Mouse (Mus musculus): ENCODE results near the gene Eif4g3. TPM values are rescaled to one million over a fixed set of nuclear protein-coding genes. Genes with fewer than 3 reads are reported as not detected.

Gene Eif4g3
- polyA plus RNA-seq, 1 experiment from 2014 or later = 27.7 TPM

DNA sequence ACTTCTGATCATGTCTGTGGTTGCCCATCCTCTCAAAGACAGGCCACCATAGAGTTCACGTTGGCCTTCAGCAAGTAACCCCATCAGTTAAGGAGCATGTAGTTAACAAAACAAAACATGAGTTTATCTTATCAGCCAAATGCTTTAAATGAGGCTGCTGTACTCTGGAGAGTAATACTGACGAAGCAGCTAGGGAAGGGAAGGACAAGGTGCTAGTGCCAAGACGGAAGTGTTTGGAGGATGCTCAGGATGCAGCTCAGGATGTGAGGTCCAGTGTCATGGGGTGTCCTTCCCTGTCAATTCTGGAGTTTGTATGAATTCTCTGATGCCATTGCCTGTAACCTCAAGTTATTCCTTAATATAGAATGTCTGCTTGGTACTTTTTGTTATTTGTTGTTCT lies 75.0 kb downstream of the Eif4g3 start:
- Histone ChIP-seq H3K4me2 (no peak overlapping the region), H3K4me1 (peaks cover 11% of the 10 kb centered on the region), H3K27me3 (replicated peaks) (no peaks in the 10 kb centered on the region), H3K4me3 (replicated peaks) (no peak overlapping the region), H3K9me3 (no peaks in the 10 kb centered on the region), H3K36me3 (0 out of 2 replicates have a peak, but pooled peaks cover 4% of the 10 kb centered on the region), H3K27ac (no peak overlapping the region), H3K9ac (no peak overlapping the region)
- ATAC-seq (ENCODE audit: insufficient read depth, low FRiP score, low read depth) = no peak
- 61% methylated on average over 3 of the region's 3 CpGs for WGBS

GRCm38 (mm10) chr4:138068598-138068997 lies 75.8 kb downstream of the Eif4g3 start:
- WGBS = 50% methylated on average over 2 of the region's 2 CpGs
- no peak for ATAC-seq (ENCODE audit: insufficient read depth, low FRiP score, low read depth)

DNA sequence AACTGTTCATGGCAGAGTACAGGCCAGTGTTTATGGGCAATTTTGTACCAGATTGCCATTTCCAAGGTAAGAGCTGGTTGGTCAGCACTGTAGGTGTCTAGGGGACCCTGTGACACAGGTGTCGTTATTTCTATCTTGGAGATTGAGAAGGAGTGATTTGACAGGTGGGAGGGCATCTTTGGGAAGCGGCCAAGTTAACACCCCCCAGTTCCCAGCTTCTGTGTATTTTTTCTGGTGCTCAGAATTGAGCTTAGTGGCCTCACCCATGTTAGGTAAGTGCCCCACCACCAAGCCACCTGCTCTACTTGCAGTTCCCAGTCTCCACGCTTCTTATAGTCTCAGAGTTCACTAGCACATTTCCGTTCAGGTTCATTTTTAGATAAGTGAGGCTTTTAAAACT lies 76.5 kb downstream of the Eif4g3 start:
- WGBS = 80% methylated on average over 4 of the region's 4 CpGs
- H3K4me2 ChIP-seq = no peak overlapping the region
- H3K4me1 ChIP-seq = peaks cover 11% of the 10 kb centered on the region
- H3K27ac ChIP-seq = 0 out of 2 replicates have a peak overlapping the region, but pooled peaks have one; percentile 11
- no peak overlapping the region for H3K4me3 ChIP-seq (replicated peaks)
- H3K9me3 ChIP-seq = no peaks in the 10 kb centered on the region
- ATAC-seq (ENCODE audit: insufficient read depth, low FRiP score, low read depth) = no peak
- H3K36me3 ChIP-seq = no peaks in the 10 kb centered on the region
- H3K9ac ChIP-seq = no peak overlapping the region
- H3K27me3 ChIP-seq (replicated peaks) = no peaks in the 10 kb centered on the region

More at GRCm38 (mm10) chr4:138068598-138068997, 75.8 kb downstream of the Eif4g3 start:
- no peaks in the 10 kb centered on the region for H3K27me3 ChIP-seq (replicated peaks)
- no peaks in the 10 kb centered on the region for H3K9me3 ChIP-seq
- H3K4me1 ChIP-seq = peaks cover 11% of the 10 kb centered on the region
- H3K36me3 ChIP-seq = 0 out of 2 replicates have a peak, but pooled peaks cover 1% of the 10 kb centered on the region
- no peak overlapping the region for H3K4me2 ChIP-seq
- H3K4me3 ChIP-seq (replicated peaks) = no peak overlapping the region
- no peak overlapping the region for H3K9ac ChIP-seq
- H3K27ac ChIP-seq = peak overlapping the region; percentile 26; the same call in 1 of the 2 replicates

DNA sequence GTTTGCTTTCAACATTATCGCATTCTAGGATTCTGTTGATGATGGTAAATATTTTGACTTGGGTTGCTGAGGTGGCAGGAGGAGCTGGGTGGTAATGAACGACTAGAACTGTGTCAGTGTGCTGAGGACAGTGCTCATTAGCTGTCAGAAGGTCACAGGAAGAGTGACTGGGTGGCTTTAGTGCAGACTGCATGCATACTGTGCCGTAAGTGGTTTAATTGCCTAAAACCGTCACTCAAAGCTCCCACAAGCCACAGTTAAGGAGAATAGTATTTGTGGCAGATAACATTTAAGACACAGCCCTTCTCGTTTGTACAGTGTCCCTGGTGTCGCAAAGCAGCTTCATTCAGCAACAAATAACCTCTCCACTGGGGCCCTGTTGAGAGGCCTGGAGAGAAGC lies 78.7 kb downstream of the Eif4g3 start:
- no peak for ATAC-seq (ENCODE audit: insufficient read depth, low FRiP score, low read depth)
- H3K4me3 ChIP-seq (replicated peaks) = no peak overlapping the region
- H3K4me1 ChIP-seq = peaks cover 13% of the 10 kb centered on the region
- no peak overlapping the region for H3K4me2 ChIP-seq
- WGBS = 59% methylated on average over 6 of the region's 6 CpGs
- H3K36me3 ChIP-seq = no peaks in the 10 kb centered on the region
- no peak overlapping the region for H3K9ac ChIP-seq
- no peaks in the 10 kb centered on the region for H3K27me3 ChIP-seq (replicated peaks)
- H3K9me3 ChIP-seq = no peaks in the 10 kb centered on the region
- H3K27ac ChIP-seq = no peak overlapping the region

GRCm38 (mm10) chr4:138073086-138073485 lies 80.3 kb downstream of the Eif4g3 start:
- ATAC-seq (ENCODE audit: insufficient read depth, low FRiP score, low read depth) = no peak
- H3K4me3 ChIP-seq (replicated peaks) = no peak overlapping the region
- H3K36me3 ChIP-seq = 0 out of 2 replicates have a peak, but pooled peaks cover 6% of the 10 kb centered on the region
- H3K27me3 ChIP-seq (replicated peaks) = no peaks in the 10 kb centered on the region
- H3K4me1 ChIP-seq = peaks cover 10% of the 10 kb centered on the region; the same call in 1 of the 2 replicates
- 90% methylated on average over 11 of the region's 11 CpGs for WGBS
- H3K9ac ChIP-seq = no peak overlapping the region
- H3K27ac ChIP-seq = no peak overlapping the region
- no peak overlapping the region for H3K4me2 ChIP-seq
- H3K9me3 ChIP-seq = no peaks in the 10 kb centered on the region

DNA sequence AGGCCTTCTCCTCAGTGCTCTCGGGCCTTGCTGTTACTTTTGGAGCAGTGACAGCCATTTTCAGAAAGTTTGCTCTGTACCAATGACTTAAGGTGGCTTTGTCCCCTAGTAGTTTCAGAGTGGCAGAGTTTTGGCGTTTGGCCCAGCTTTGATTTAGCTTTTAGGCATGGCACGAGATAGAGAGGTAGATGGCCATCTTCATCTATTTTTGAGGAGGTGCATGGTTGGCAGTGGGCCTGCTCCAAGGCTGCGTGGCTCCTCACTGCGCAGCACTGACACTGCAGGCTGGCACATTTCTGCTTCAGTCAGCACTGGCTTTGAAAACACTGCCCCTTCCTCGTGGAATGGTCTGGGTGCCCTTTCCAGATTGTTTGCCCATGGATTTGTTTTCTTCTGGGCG lies 80.7 kb downstream of the Eif4g3 start:
- WGBS = 62% methylated on average over 7 of the region's 7 CpGs
- Histone ChIP-seq H3K27me3 (replicated peaks) (no peaks in the 10 kb centered on the region), H3K4me2 (no peak overlapping the region), H3K4me3 (replicated peaks) (no peak overlapping the region), H3K4me1 (peaks cover 10% of the 10 kb centered on the region; the same call in 1 of the 2 replicates), H3K27ac (no peak overlapping the region), H3K9ac (no peak overlapping the region), H3K36me3 (0 out of 2 replicates have a peak, but pooled peaks cover 6% of the 10 kb centered on the region), H3K9me3 (no peaks in the 10 kb centered on the region)
- no peak for ATAC-seq (ENCODE audit: insufficient read depth, low FRiP score, low read depth)

DNA sequence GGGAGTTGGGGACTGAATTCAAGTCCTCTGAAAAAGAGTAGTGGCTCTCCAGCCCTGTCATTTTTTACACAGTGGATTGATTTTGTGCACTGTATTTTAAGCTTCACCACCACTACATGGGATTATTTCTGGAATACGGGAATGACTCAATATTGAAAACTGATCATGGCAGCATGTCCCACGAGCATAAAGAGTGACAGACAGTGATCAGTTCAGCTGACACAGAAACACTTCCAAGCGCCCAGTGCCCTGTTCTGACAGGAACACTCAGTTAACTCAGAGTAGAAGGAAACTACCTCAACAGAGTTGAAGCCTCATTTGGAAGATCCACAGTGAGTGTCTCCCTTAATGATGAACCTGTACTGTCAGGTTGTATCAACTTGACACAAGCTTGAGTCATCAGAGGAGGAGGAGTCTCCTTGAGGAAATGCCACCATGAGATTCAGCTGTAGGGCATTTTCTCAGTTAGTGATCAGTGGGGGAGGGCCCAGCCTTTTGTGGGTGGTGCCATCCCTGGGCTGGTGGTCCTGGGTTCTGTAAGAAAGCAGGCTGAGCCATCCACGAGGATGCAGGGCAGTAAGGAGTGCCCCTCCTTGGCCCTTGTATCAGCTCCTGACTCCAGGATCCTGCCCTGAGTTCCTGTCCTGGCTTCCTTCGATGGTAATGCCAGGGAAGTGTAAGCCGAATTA lies 82.2 kb downstream of the Eif4g3 start:
- 68% methylated on average over 6 of the region's 6 CpGs for WGBS
- Histone ChIP-seq H3K4me3 (replicated peaks) (no peak overlapping the region), H3K9ac (no peak overlapping the region), H3K36me3 (0 out of 2 replicates have a peak, but pooled peaks cover 6% of the 10 kb centered on the region), H3K4me2 (no peak overlapping the region), H3K27ac (no peak overlapping the region), H3K9me3 (no peaks in the 10 kb centered on the region), H3K4me1 (peaks cover 10% of the 10 kb centered on the region; the same call in 1 of the 2 replicates), H3K27me3 (replicated peaks) (no peaks in the 10 kb centered on the region)
- no peak for ATAC-seq (ENCODE audit: insufficient read depth, low FRiP score, low read depth)

DNA sequence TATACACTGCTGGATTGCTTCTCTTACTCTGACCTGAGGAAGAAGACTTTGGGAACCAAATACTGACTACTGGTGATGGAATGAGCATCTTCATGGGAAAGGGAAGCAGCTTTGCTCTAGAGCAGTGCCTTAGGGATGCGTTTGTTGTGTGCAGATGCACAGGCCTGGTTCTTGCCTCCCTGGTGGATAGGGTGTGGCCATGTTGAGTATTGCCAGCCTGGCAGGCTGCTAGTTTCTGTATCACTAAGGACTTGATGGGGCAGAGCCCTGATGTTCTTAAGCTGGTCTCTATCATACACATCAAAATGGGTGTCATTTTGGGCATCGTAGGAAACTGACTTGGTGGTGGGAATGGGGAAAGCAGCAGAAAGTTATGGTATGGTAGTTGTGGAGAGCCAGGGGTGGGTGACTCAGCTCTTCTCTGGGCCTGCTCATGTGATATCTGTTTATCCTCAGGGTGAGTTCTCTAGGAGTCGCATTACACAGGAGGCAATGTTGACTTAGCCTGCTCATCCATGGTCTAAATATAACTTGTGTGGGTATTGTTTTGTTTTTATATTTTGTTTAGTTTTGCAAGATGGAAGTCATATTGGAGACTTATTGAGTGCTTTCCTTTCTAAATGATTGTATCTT lies 85.0 kb downstream of the Eif4g3 start:
- no peak; the same call in 1 of the 2 replicates for ATAC-seq (ENCODE audit: insufficient read depth, low FRiP score, low read depth)
- WGBS = 78% methylated on average over 3 of the region's 3 CpGs
- no peak overlapping the region for H3K27ac ChIP-seq
- no peaks in the 10 kb centered on the region for H3K27me3 ChIP-seq (replicated peaks)
- 0 out of 2 replicates have a peak, but pooled peaks cover 6% of the 10 kb centered on the region for H3K36me3 ChIP-seq
- H3K9ac ChIP-seq = no peak overlapping the region
- 0 out of 2 replicates have a peak, but pooled peaks cover 6% of the 10 kb centered on the region for H3K4me1 ChIP-seq
- H3K4me2 ChIP-seq = no peak overlapping the region
- no peaks in the 10 kb centered on the region for H3K9me3 ChIP-seq
- no peak overlapping the region for H3K4me3 ChIP-seq (replicated peaks)

GRCm38 (mm10) chr4:138079234-138079633 lies 86.4 kb downstream of the Eif4g3 start:
- no peak overlapping the region for H3K4me3 ChIP-seq (replicated peaks)
- no peaks in the 10 kb centered on the region for H3K27me3 ChIP-seq (replicated peaks)
- H3K36me3 ChIP-seq = peaks cover 14% of the 10 kb centered on the region; the same call in 1 of the 2 replicates
- WGBS = 85% methylated on average over 5 of the region's 5 CpGs
- 0 out of 2 replicates have a peak, but pooled peaks cover 6% of the 10 kb centered on the region for H3K4me1 ChIP-seq
- H3K9ac ChIP-seq = no peak overlapping the region
- ATAC-seq (ENCODE audit: insufficient read depth, low FRiP score, low read depth) = no peak
- no peak overlapping the region for H3K4me2 ChIP-seq
- no peak overlapping the region for H3K27ac ChIP-seq
- no peaks in the 10 kb centered on the region for H3K9me3 ChIP-seq

- no peak overlapping the region for H3K9ac ChIP-seq
- H3K4me1 ChIP-seq = no peaks in the 10 kb centered on the region
- no peak for ATAC-seq (ENCODE audit: insufficient read depth, low FRiP score, low read depth)
- H3K4me2 ChIP-seq = no peak overlapping the region
- H3K4me3 ChIP-seq (replicated peaks) = no peak overlapping the region
- H3K36me3 ChIP-seq = peaks cover 12% of the 10 kb centered on the region; the same call in 1 of the 2 replicates
- WGBS = 83% methylated on average over 8 of the region's 8 CpGs
- no peak overlapping the region for H3K27ac ChIP-seq
- H3K9me3 ChIP-seq = no peaks in the 10 kb centered on the region
- H3K27me3 ChIP-seq (replicated peaks) = no peaks in the 10 kb centered on the region
Observed at GRCm38 (mm10) chr4:138082466-138082865, 89.6 kb downstream of the Eif4g3 start.

DNA sequence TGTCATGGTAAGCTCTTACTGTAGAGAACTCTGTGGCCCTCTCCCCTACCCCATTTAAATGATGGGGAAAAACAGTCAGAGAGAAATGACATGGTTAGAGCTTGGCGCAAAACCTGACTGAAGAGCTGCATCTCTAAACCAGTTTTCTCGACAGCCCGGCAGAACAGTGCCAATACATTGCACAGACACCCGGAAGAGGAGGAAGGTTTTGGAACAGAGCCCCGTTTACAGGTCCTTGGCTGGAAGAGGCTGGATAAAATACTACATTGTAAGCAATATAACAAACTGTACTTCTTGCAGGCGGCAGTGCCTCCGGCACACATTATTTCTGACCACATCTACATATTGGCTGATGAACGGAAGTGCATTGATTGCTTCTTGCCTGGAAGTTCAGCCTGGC lies 91.3 kb downstream of the Eif4g3 start:
- 69% methylated on average over 8 of the region's 8 CpGs for WGBS

More for the DNA sequence above, 91.3 kb downstream of the Eif4g3 start:
- H3K4me1 ChIP-seq = no peaks in the 10 kb centered on the region
- H3K27ac ChIP-seq = peak overlapping the region; percentile 24; the same call in 1 of the 2 replicates
- no peak overlapping the region for H3K4me3 ChIP-seq (replicated peaks)
- no peaks in the 10 kb centered on the region for H3K27me3 ChIP-seq (replicated peaks)
- no peak overlapping the region for H3K9ac ChIP-seq
- H3K9me3 ChIP-seq = no peaks in the 10 kb centered on the region
- ATAC-seq (ENCODE audit: insufficient read depth, low FRiP score, low read depth) = no peak; the same call in 1 of the 2 replicates
- peaks cover 9% of the 10 kb centered on the region; the same call in 1 of the 2 replicates for H3K36me3 ChIP-seq
- no peak overlapping the region for H3K4me2 ChIP-seq
